8 mouse cellular contexts compared by ENCODE assay signal in genomic region chrX:8192640-8193418, GRCm38 (mm10). TPM values are rescaled to one million over a fixed set of nuclear protein-coding genes. Genes with fewer than 3 reads are reported as not detected.
DNase-seq lines count a peak whose midpoint lies in the region; ATAC-seq and TF ChIP-seq lines count a peak whose summit lies in the region.

No protein-coding gene starts in this region.

- no peak for TF ChIP-seq EP300 in lung, postnatal 0 days (IDR thresholded peaks at IDR 0.05)

- no peaks in the 10 kb centered on the region for H3K4me1 ChIP-seq in hindbrain, embryonic 11.5 days (replicated peaks; ENCODE audit: control insufficient read depth, insufficient read depth, low read length)
- no peaks in the 10 kb centered on the region for H3K4me1 ChIP-seq in lung, postnatal 0 days (ENCODE audit: insufficient read depth, low read depth, low read length)

- DNase-seq in Muller cell, postnatal 12 days (ENCODE audit: inconsistent ontology term) = peak; percentile 87
- peak; percentile 87 for DNase-seq in cerebellum, adult 9-10 months
- peak; percentile 67 to 81 for DNase-seq in frontal cortex, adult 2 months (ENCODE audit: extremely low spot score in 1 of 2, low spot score in 1 of 2)
- peak; percentile 76 for DNase-seq in hindbrain, embryonic 11.5 days (ENCODE audit: low spot score)
- DNase-seq in layer of hippocampus, postnatal 10 days (ENCODE audit: low spot score in 2 of 2) = peak; percentile 71 to 78
- peak; percentile 87 for DNase-seq in lung, postnatal 0 days (ENCODE audit: low spot score)
- DNase-seq in ovary, postnatal 10 days (ENCODE audit: low spot score) = peak; percentile 38
- peak; percentile 79 for DNase-seq in thymus, postnatal 0 days (ENCODE audit: low spot score)

- H3K27me3 ChIP-seq in hindbrain, embryonic 11.5 days (ENCODE audit: control insufficient read depth, insufficient read depth, low read length) = no peaks in the 10 kb centered on the region
- H3K27me3 ChIP-seq in lung, postnatal 0 days (replicated peaks; ENCODE audit: insufficient read depth, low read length) = no peaks in the 10 kb centered on the region

- H3K4me2 ChIP-seq in hindbrain, embryonic 11.5 days (replicated peaks; ENCODE audit: low read depth, low read length) = peak overlapping the region; percentile 64
- H3K4me2 ChIP-seq in lung, postnatal 0 days (replicated peaks; ENCODE audit: low read depth, low read length) = peak overlapping the region; percentile 62

- H3K27ac ChIP-seq in hindbrain, embryonic 11.5 days (ENCODE audit: low read depth, low read length) = peak overlapping the region; percentile 71
- H3K27ac ChIP-seq in lung, postnatal 0 days (ENCODE audit: low read length) = 0 out of 2 replicates have a peak overlapping the region, but pooled peaks have one; percentile 2

- H3K9me3 ChIP-seq in hindbrain, embryonic 11.5 days (ENCODE audit: control insufficient read depth, low read length) = no peaks in the 10 kb centered on the region
- no peaks in the 10 kb centered on the region for H3K9me3 ChIP-seq in lung, postnatal 0 days (ENCODE audit: low read length)

- TF ChIP-seq CTCF in lung, postnatal 0 days (IDR thresholded peaks at IDR 0.05) = no peak; the same call in 1 of the 2 replicates

- WGBS in hindbrain, embryonic 11.5 days = 19% methylated on average over 29 of the region's 38 CpGs
- 9% methylated on average over 29 of the region's 38 CpGs for WGBS in lung, postnatal 0 days

- peak overlapping the region; percentile 55; the same call in 1 of the 2 replicates for H3K9ac ChIP-seq in hindbrain, embryonic 11.5 days (ENCODE audit: low read depth, low read length)
- H3K9ac ChIP-seq in lung, postnatal 0 days (replicated peaks; ENCODE audit: low read depth) = peak overlapping the region; percentile 26; the same call in 1 of the 2 replicates

- H3K4me3 ChIP-seq in hindbrain, embryonic 11.5 days (ENCODE audit: low read depth, low read length) = peak overlapping the region; percentile 48
- peak overlapping the region; percentile 51 for H3K4me3 ChIP-seq in lung, postnatal 0 days (ENCODE audit: low read depth, low read length)

- H3K36me3 ChIP-seq in hindbrain, embryonic 11.5 days (ENCODE audit: control insufficient read depth, insufficient read depth, low read length) = no peaks in the 10 kb centered on the region
- H3K36me3 ChIP-seq in lung, postnatal 0 days (ENCODE audit: insufficient read depth, low read length) = no peaks in the 10 kb centered on the region

- peak; percentile 97 for ATAC-seq in hindbrain, embryonic 11.5 days (ENCODE audit: low FRiP score)
- peak; percentile 99 for ATAC-seq in lung, postnatal 0 days

RNA-seq across cellular contexts. Expression of gene Ebp, which starts 0.5 kb away (rescaled TPM):
- 20.0 and 22.7 TPM in 2 replicates for polyA plus RNA-seq in frontal cortex, adult 2 months (2012; rRNA removed)
- polyA plus RNA-seq in hindbrain, embryonic 11.5 days (2014; fragmentation: Nextera tagmentation; extraction: Ambion mirVana) = 38.1 and 39.3 TPM in 2 replicates
- 10 to 100 TPM; 26.8 to 27.7 TPM for total RNA-seq in layer of hippocampus, postnatal 10 days (2021)
- polyA plus RNA-seq in lung, postnatal 0 days (2015; fragmentation: Nextera tagmentation; extraction: Ambion mirVana) = 51.0 and 58.1 TPM in 2 replicates
- 53.4 and 59.1 TPM in 2 replicates for polyA plus RNA-seq in thymus, postnatal 0 days (2015; fragmentation: Nextera tagmentation; extraction: Ambion mirVana)

RNA-seq across cellular contexts. Expression of gene Porcn, which starts 13.5 kb away (rescaled TPM):
- 112 and 115 TPM in 2 replicates for polyA plus RNA-seq in frontal cortex, adult 2 months (2012; rRNA removed)
- 20.3 and 20.4 TPM in 2 replicates for polyA plus RNA-seq in hindbrain, embryonic 11.5 days (2014; fragmentation: Nextera tagmentation; extraction: Ambion mirVana)
- total RNA-seq in layer of hippocampus, postnatal 10 days (2021) = 10 to 100 TPM; 68.4 to 75.2 TPM
- polyA plus RNA-seq in lung, postnatal 0 days (2015; fragmentation: Nextera tagmentation; extraction: Ambion mirVana) = 20.3 and 22.3 TPM in 2 replicates
- 0.60 and 0.64 TPM in 2 replicates for polyA plus RNA-seq in thymus, postnatal 0 days (2015; fragmentation: Nextera tagmentation; extraction: Ambion mirVana)

RNA-seq across cellular contexts. Expression of gene Tbc1d25, which starts 16.8 kb away (rescaled TPM):
- polyA plus RNA-seq in frontal cortex, adult 2 months (2012; rRNA removed) = 16.7 TPM in 2 replicates
- polyA plus RNA-seq in hindbrain, embryonic 11.5 days (2014; fragmentation: Nextera tagmentation; extraction: Ambion mirVana) = 10.5 and 13.2 TPM in 2 replicates
- total RNA-seq in layer of hippocampus, postnatal 10 days (2021) = 10 to 100 TPM; 15.1 to 16.0 TPM
- 7.8 and 9.1 TPM in 2 replicates for polyA plus RNA-seq in lung, postnatal 0 days (2015; fragmentation: Nextera tagmentation; extraction: Ambion mirVana)
- polyA plus RNA-seq in thymus, postnatal 0 days (2015; fragmentation: Nextera tagmentation; extraction: Ambion mirVana) = 10.7 and 12.0 TPM in 2 replicates

RNA-seq across cellular contexts. Expression of gene Rbm3, which starts 47.1 kb away (rescaled TPM):
- polyA plus RNA-seq in frontal cortex, adult 2 months (2012; rRNA removed) = 216 and 235 TPM in 2 replicates
- polyA plus RNA-seq in hindbrain, embryonic 11.5 days (2014; fragmentation: Nextera tagmentation; extraction: Ambion mirVana) = 450 and 452 TPM in 2 replicates
- 100 to 1,000 TPM; 248 to 315 TPM for total RNA-seq in layer of hippocampus, postnatal 10 days (2021)
- 373 and 463 TPM in 2 replicates for polyA plus RNA-seq in lung, postnatal 0 days (2015; fragmentation: Nextera tagmentation; extraction: Ambion mirVana)
- polyA plus RNA-seq in thymus, postnatal 0 days (2015; fragmentation: Nextera tagmentation; extraction: Ambion mirVana) = 1,171 and 1,412 TPM in 2 replicates

RNA-seq across cellular contexts. Expression of gene Ftsj1, which starts 59.4 kb away (rescaled TPM):
- polyA plus RNA-seq in frontal cortex, adult 2 months (2012; rRNA removed) = 28.2 and 28.4 TPM in 2 replicates
- 42.8 and 43.3 TPM in 2 replicates for polyA plus RNA-seq in hindbrain, embryonic 11.5 days (2014; fragmentation: Nextera tagmentation; extraction: Ambion mirVana)
- total RNA-seq in layer of hippocampus, postnatal 10 days (2021) = 10 to 100 TPM; 24.0 to 27.7 TPM
- 24.2 and 26.5 TPM in 2 replicates for polyA plus RNA-seq in lung, postnatal 0 days (2015; fragmentation: Nextera tagmentation; extraction: Ambion mirVana)
- 30.2 and 35.9 TPM in 2 replicates for polyA plus RNA-seq in thymus, postnatal 0 days (2015; fragmentation: Nextera tagmentation; extraction: Ambion mirVana)

Comparison
In these comparisons a context has a peak if more than half of its experiments do, and no peak if none do; other contexts are left out.
1. Peak in every context shown above with its lines: DNase-seq, ATAC-seq, H3K4me3 ChIP-seq and H3K27ac ChIP-seq.
2. RNA of gene Porcn, which starts 13.5 kb away (polyA plus RNA-seq): 112 to 115 TPM in frontal cortex, adult 2 months, 20.3 to 22.3 TPM in lung, postnatal 0 days and 20.3 to 20.4 TPM in hindbrain, embryonic 11.5 days; 0.60 to 0.64 TPM in thymus, postnatal 0 days; every median in the first group is over 10 times any median in the second.